Mouse (Mus musculus) adrenal gland, postnatal 4 days (tissue): ENCODE results near the gene Pparg. TPM values are rescaled to one million over a fixed set of nuclear protein-coding genes. Genes with fewer than 3 reads are reported as not detected.

Experiments
- DNase-seq, 2 experiments: peaks; one replicate each; pipeline ENCODE4 v3.0.0; 2021 to 2022; ENCODE audit warnings: low spot score in 2 of 2, mixed read lengths in 2 of 2
- total RNA-seq, 2 experiments: library from RNA; stranded (reverse); gene quantifications; 2 replicates each; pipeline ENCODE4 v1.2.3; 2021

Pparg gene
- total RNA-seq, 2 experiments from 2014 or later, result 24.8 to 30.2 TPM

- DNase-seq, result no peak
Measured at GRCm38 (mm10) chr6:115452501-115452900, 91.8 kb downstream of the Pparg start.

- peak in 1 of 2 experiments; percentile 41 for DNase-seq
Measured at GRCm38 (mm10) chr6:115462743-115463337, 102.1 kb downstream of the Pparg start.

- DNase-seq, result no peak
Measured at GRCm38 (mm10) chr6:115463338-115463737, 102.6 kb downstream of the Pparg start.

GRCm38 (mm10) chr6:115464661-115465060 is 103.9 kb downstream of the Pparg start:
- no peak for DNase-seq

- no peak for DNase-seq
Measured at GRCm38 (mm10) chr6:115465463-115465862, 104.7 kb downstream of the Pparg start.

- no peak for DNase-seq
Measured at GRCm38 (mm10) chr6:115465876-115466275, 105.1 kb downstream of the Pparg start.

GRCm38 (mm10) chr6:115466601-115467000 is 105.8 kb downstream of the Pparg start:
- DNase-seq, result no peak

- no peak for DNase-seq
Measured at GRCm38 (mm10) chr6:115469666-115470581, 109.2 kb downstream of the Pparg start.

- no peak for DNase-seq
Measured at GRCm38 (mm10) chr6:115471956-115472355, 111.2 kb downstream of the Pparg start.

- no peak for DNase-seq
Measured at GRCm38 (mm10) chr6:115477081-115477695, 116.4 kb downstream of the Pparg start.

GRCm38 (mm10) chr6:115479963-115480321 is 119.2 kb downstream of the Pparg start:
- DNase-seq, result no peak

GRCm38 (mm10) chr6:115480322-115481017 is 119.7 kb downstream of the Pparg start:
- DNase-seq, result no peak

GRCm38 (mm10) chr6:115481018-115481354 is 120.2 kb downstream of the Pparg start:
- no peak for DNase-seq

- no peak for DNase-seq
Measured at GRCm38 (mm10) chr6:115481603-115482002, 120.9 kb downstream of the Pparg start.

GRCm38 (mm10) chr6:115485635-115486034 is 124.9 kb downstream of the Pparg start:
- DNase-seq, result no peak

- DNase-seq, result no peak
Measured at GRCm38 (mm10) chr6:115489831-115490230, 129.1 kb downstream of the Pparg start.

GRCm38 (mm10) chr6:115492952-115493613 is 132.3 kb downstream of the Pparg start:
- no peak for DNase-seq

- DNase-seq, result no peak
Measured at GRCm38 (mm10) chr6:115493824-115494223, 133.1 kb downstream of the Pparg start.

GRCm38 (mm10) chr6:115499540-115499939 is 138.8 kb downstream of the Pparg start:
- no peak for DNase-seq

GRCm38 (mm10) chr6:115500234-115500633 is 139.5 kb downstream of the Pparg start:
- DNase-seq, result no peak

- DNase-seq, result no peak
Measured at GRCm38 (mm10) chr6:115501131-115501530, 140.4 kb downstream of the Pparg start.
